Mouse (Mus musculus) heart, postnatal 10 days (tissue): ENCODE data around the gene Zbtb17. TPM values are rescaled to one million over a fixed set of nuclear protein-coding genes. Genes with fewer than 3 reads are reported as not detected.
A peak's percentile ranks its signal among the peaks of the same experiment; 100 is the strongest.

Source experiments
- DNase-seq, 2 experiments: peaks; one replicate each; pipeline ENCODE4 v3.0.0; 2021
- intact Hi-C: fragments of 180-260 bp; cut with DNase I; formaldehyde crosslinking; loops from one replicate; pipeline ENCODE4 v1.15.1; 2025
- total RNA-seq, 2 experiments: library from RNA; stranded (reverse); gene quantifications; 2 replicates each; pipeline ENCODE4 v1.2.3; 2021

Gene Zbtb17
- total RNA-seq, 2 experiments from 2014 or later = 18.0 to 21.9 TPM

GRCm38 (mm10) chr4:141425484-141426479 is 18.7 kb upstream of the Zbtb17 start:
- DNase-seq = peak; percentile 84 to 86
- intact Hi-C loops = no loop called here

GRCm38 (mm10) chr4:141426796-141427745 is 17.4 kb upstream of the Zbtb17 start:
- DNase-seq = peak in 1 of 2 experiments; percentile 54
- intact Hi-C loops = no loop called here

GRCm38 (mm10) chr4:141427921-141428320 is 16.5 kb upstream of the Zbtb17 start:
- no peak for DNase-seq
- intact Hi-C loops = no loop called here

GRCm38 (mm10) chr4:141429381-141429780 is 15.1 kb upstream of the Zbtb17 start:
- intact Hi-C loops = no loop called here
- DNase-seq = peak in 1 of 2 experiments; percentile 48

GRCm38 (mm10) chr4:141429847-141430246 is 14.6 kb upstream of the Zbtb17 start:
- peak; percentile 63 to 75 for DNase-seq
- intact Hi-C loops = loop anchor here (1.0 to 2.0 kb wide), 2 partner anchors 26 to 77 kb away; no protein-coding TSS in a partner anchor

- intact Hi-C loops = loop anchor here (1.0 to 2.0 kb wide), 4 partner anchors 27 to 144 kb away; no protein-coding TSS in a partner anchor
- peak; percentile 81 to 83 for DNase-seq
Measured at GRCm38 (mm10) chr4:141430997-141431396, 13.5 kb upstream of the Zbtb17 start.

GRCm38 (mm10) chr4:141432666-141433065 is 11.8 kb upstream of the Zbtb17 start:
- intact Hi-C loops = no loop called here

GRCm38 (mm10) chr4:141433191-141433590 is 11.3 kb upstream of the Zbtb17 start:
- no peak for DNase-seq
- intact Hi-C loops = no loop called here

More at GRCm38 (mm10) chr4:141432666-141433065, 11.8 kb upstream of the Zbtb17 start:
- DNase-seq = no peak

GRCm38 (mm10) chr4:141435974-141436373 is 8.5 kb upstream of the Zbtb17 start, which contains the start of gene Srarp:
Srarp (minus strand) TSS chr4:141436105.
- no peak for DNase-seq
- intact Hi-C loops = no loop called here

GRCm38 (mm10) chr4:141439083-141439803 is 5.2 kb upstream of the Zbtb17 start:
- no peak for DNase-seq
- intact Hi-C loops = no loop called here

- intact Hi-C loops = no loop called here
- DNase-seq = no peak
Measured at GRCm38 (mm10) chr4:141440877-141441276, 3.6 kb upstream of the Zbtb17 start.

GRCm38 (mm10) chr4:141443641-141444429 is 619 bp upstream of the Zbtb17 start:
- intact Hi-C loops = no loop called here

GRCm38 (mm10) chr4:141445328-141445720 is 870 bp downstream of the Zbtb17 start:
- DNase-seq = no peak
- intact Hi-C loops = no loop called here

More at GRCm38 (mm10) chr4:141443641-141444429, 619 bp upstream of the Zbtb17 start:
- DNase-seq = no peak

- no peak for DNase-seq
- intact Hi-C loops = no loop called here
Measured at GRCm38 (mm10) chr4:141446211-141446610, 1.8 kb downstream of the Zbtb17 start.

- no peak for DNase-seq
- intact Hi-C loops = loop anchor here (1.0 kb wide), 1 partner anchor 33 kb away; no protein-coding TSS in a partner anchor
Measured at GRCm38 (mm10) chr4:141451251-141451650, 6.8 kb downstream of the Zbtb17 start.

- no peak for DNase-seq
- intact Hi-C loops = loop anchor here (1.0 kb wide), 1 partner anchor 32 kb away; no protein-coding TSS in a partner anchor
Measured at GRCm38 (mm10) chr4:141451916-141452450, 7.5 kb downstream of the Zbtb17 start.

- intact Hi-C loops = no loop called here
- no peak for DNase-seq
Measured at GRCm38 (mm10) chr4:141454581-141455350, 10.3 kb downstream of the Zbtb17 start.

- no peak for DNase-seq
- intact Hi-C loops = no loop called here
Measured at GRCm38 (mm10) chr4:141455526-141455925, 11.1 kb downstream of the Zbtb17 start.
